Mouse (Mus musculus) cerebellum, adult 11-12 months (tissue): ENCODE data around the gene Arpin.

Experiments used
- DNase-seq: peaks from one replicate; pipeline ENCODE4 v3.0.0; 2022

Arpin gene

DNA sequence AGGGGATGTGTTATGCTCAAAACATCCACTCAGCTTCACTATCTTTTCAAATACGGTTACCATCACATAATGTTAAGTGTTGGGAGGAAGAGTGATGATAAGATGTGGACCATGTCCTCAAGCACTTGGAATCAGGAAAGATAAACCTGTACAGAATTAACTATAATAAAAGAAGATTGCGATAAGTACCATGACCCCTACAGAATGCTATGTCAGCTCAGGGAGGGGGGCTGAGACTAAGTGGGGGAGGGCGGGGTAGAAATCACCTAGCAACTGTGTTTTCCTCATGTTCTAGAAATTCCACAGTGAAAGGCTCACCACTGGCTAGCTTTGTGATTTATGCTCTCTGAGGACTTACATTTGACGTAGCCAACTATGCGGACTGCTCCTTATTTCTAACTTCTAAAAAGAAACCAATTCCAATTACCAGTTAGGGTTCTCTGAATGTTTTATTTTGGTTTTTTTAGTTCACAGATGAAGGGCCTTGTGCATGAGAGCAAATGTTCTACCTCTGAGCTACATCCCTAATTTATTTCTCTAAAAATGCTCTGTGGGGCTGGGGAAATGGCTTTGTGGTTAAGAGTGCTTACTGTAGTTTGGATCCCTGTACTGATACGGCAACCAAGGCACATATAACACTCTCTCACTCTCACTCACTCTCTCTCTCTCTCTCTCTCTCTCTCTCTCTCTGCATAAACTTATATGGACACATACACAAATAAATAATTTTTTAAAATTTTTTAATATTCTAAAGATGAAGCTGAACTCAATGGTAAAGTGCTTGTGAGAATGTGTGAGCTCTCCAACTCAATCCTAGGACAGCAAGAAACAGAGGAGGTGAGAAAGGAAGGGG is 42.4 kb downstream of the Arpin start:
- no peak for DNase-seq

GRCm38 (mm10) chr7:79890436-79891221 is 44.5 kb downstream of the Arpin start:
- no peak for DNase-seq

DNA sequence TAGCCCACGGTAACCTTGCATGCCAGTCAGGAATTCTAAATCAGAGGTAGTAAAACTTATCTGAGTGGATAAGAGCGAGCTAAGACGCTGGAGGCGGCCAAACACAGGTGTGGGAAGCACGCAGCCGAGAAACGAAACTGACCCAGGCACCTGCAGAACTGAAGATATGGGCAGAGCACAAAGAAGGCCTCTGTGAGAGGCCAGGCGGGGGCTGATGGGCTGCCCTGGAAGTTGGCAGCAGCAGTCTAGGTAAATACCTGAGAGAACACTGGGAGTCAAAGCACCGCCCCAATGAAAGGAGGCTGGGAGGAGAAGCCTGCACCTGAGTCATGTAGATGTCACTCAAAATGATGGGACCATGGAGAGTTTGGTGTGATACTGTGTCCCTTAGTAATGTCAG is 46.6 kb downstream of the Arpin start:
- no peak for DNase-seq

DNA sequence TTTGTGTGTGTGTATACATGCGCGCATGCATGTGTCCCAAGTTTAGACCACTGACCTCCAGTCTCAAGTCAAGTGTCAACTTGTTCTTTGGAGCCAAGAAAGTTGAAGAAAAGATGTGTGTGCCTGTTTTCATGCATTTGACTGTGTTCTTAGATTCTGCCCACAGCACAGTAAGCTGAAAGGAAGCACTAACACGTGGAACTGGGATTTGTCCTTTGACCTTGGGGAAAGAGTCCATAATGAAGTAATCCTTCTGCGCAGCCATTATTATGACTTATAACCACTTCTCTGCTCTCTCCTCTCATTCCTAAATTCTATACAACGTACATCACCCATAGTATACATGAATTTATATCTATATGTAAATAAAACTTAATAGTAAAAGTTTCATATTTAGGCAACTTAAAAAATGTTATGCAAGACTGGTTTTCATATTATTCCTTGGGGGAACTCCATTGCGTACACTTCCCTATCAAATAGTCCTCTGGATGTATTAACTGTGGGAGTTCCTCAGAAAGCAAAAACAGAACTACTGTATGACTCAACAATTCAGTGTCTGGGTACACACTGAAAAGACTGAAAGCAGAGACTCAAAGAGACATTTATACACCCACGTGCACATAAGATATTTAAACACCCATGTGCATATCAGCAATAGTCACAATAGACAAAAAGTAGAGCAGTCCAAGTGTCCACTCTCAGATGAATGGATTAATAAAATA is 51.4 kb downstream of the Arpin start:
- DNase-seq = no peak

GRCm38 (mm10) chr7:79881901-79882300 is 53.3 kb downstream of the Arpin start:
- no peak for DNase-seq

- no peak for DNase-seq
Measured at GRCm38 (mm10) chr7:79880998-79881397, 54.2 kb downstream of the Arpin start.

GRCm38 (mm10) chr7:79880033-79880432 is 55.1 kb downstream of the Arpin start:
- DNase-seq = no peak

GRCm38 (mm10) chr7:79878455-79879025 is 56.6 kb downstream of the Arpin start:
- no peak for DNase-seq
